Mouse (Mus musculus): ENCODE measurements around the gene Acin1. TPM values are rescaled to one million over a fixed set of nuclear protein-coding genes. Genes with fewer than 3 reads are reported as not detected.
A peak's percentile ranks its signal among the peaks of the same experiment; 100 is the strongest.

Gene Acin1
- total and polyA plus RNA-seq, 2 experiments from 2014 or later, result 56.0 to 69.7 TPM

GRCm38 (mm10) chr14:54720041-54720440, 33.3 kb upstream of the Acin1 start:
- no peak overlapping the region for H3K27ac ChIP-seq (ENCODE audit: low read depth)
- DNase-seq (ENCODE audit: low spot score) (no peak), ATAC-seq (ENCODE audit: insufficient read depth, low read depth) (no peak)
- H3K9ac ChIP-seq (replicated peaks; ENCODE audit: low read depth, low read length), result no peak overlapping the region
- H3K36me3 ChIP-seq (replicated peaks; ENCODE audit: control insufficient read depth, insufficient read depth, low read length), result no peaks in the 10 kb centered on the region
- no peak overlapping the region for H3K4me2 ChIP-seq (ENCODE audit: low read depth, low read length)
- H3K4me1 ChIP-seq (ENCODE audit: control insufficient read depth, insufficient read depth), result no peaks in the 10 kb centered on the region
- 88% methylated on average over 11 of the region's 11 CpGs for WGBS
- TF ChIP-seq EP300 (IDR thresholded peaks at IDR 0.05; ENCODE audit: low read depth) (no peak), CTCF (IDR thresholded peaks at IDR 0.05; ENCODE audit: low read depth) (no peak)
- no peaks in the 10 kb centered on the region for H3K9me3 ChIP-seq (replicated peaks; ENCODE audit: control insufficient read depth, low read length)
- H3K27me3 ChIP-seq (ENCODE audit: control insufficient read depth, insufficient read depth, low read length), result 0 out of 2 replicates have a peak, but pooled peaks cover 3% of the 10 kb centered on the region
- H3K4me3 ChIP-seq (ENCODE audit: low read depth, low read length), result no peak overlapping the region

DNA sequence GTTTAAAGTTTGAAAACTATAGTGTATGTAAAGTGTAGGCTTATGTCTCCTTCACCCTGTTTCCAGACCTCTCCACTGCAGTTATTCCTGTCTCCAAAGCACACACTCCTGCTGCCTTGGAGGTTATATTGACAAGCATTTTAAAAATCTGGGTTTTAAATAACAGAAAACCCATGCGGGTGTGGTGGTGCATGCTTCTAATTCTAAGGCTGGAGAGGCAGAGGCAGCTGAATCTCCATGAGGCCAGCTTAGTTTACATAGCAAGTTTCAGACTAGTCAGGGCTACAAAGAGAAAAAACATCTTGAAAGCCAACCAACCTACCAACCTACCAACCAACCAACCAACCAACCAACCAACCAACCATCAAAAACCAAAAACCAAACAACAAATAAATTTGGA, 28.7 kb upstream of the Acin1 start:
- Histone ChIP-seq H3K4me1 (ENCODE audit: control insufficient read depth, insufficient read depth) (no peaks in the 10 kb centered on the region), H3K9me3 (replicated peaks; ENCODE audit: control insufficient read depth, low read length) (no peaks in the 10 kb centered on the region), H3K36me3 (replicated peaks; ENCODE audit: control insufficient read depth, insufficient read depth, low read length) (no peaks in the 10 kb centered on the region), H3K27me3 (ENCODE audit: control insufficient read depth, insufficient read depth, low read length) (0 out of 2 replicates have a peak, but pooled peaks cover 3% of the 10 kb centered on the region), H3K4me3 (ENCODE audit: low read depth, low read length) (no peak overlapping the region), H3K27ac (ENCODE audit: low read depth) (no peak overlapping the region), H3K9ac (replicated peaks; ENCODE audit: low read depth, low read length) (no peak overlapping the region), H3K4me2 (ENCODE audit: low read depth, low read length) (no peak overlapping the region)
- ATAC-seq (ENCODE audit: insufficient read depth, low read depth) (no peak), DNase-seq (ENCODE audit: low spot score) (no peak)
- TF ChIP-seq EP300 (IDR thresholded peaks at IDR 0.05; ENCODE audit: low read depth) (no peak), CTCF (IDR thresholded peaks at IDR 0.05; ENCODE audit: low read depth) (no peak)
- WGBS, result 59% methylated on average over 1 of the region's 1 CpGs

GRCm38 (mm10) chr14:54714617-54715081, 27.9 kb upstream of the Acin1 start:
- peak overlapping the region; percentile 69 for H3K4me2 ChIP-seq (ENCODE audit: low read depth, low read length)
- H3K27ac ChIP-seq (ENCODE audit: low read depth), result no peak overlapping the region
- no peak overlapping the region for H3K9ac ChIP-seq (replicated peaks; ENCODE audit: low read depth, low read length)
- no peak for ATAC-seq (ENCODE audit: insufficient read depth, low read depth)
- TF ChIP-seq EP300 (IDR thresholded peaks at IDR 0.05; ENCODE audit: low read depth) (no peak), CTCF (IDR thresholded peaks at IDR 0.05; ENCODE audit: low read depth) (no peak)
- H3K4me1 ChIP-seq (ENCODE audit: control insufficient read depth, insufficient read depth), result no peaks in the 10 kb centered on the region
- peak overlapping the region; percentile 38 for H3K4me3 ChIP-seq (ENCODE audit: low read depth, low read length)
- H3K36me3 ChIP-seq (replicated peaks; ENCODE audit: control insufficient read depth, insufficient read depth, low read length), result no peaks in the 10 kb centered on the region
- no peaks in the 10 kb centered on the region for H3K9me3 ChIP-seq (replicated peaks; ENCODE audit: control insufficient read depth, low read length)
- 0 out of 2 replicates have a peak, but pooled peaks cover 3% of the 10 kb centered on the region for H3K27me3 ChIP-seq (ENCODE audit: control insufficient read depth, insufficient read depth, low read length)
- no peak for DNase-seq (ENCODE audit: low spot score)
- 1% methylated on average over 15 of the region's 15 CpGs for WGBS

DNA sequence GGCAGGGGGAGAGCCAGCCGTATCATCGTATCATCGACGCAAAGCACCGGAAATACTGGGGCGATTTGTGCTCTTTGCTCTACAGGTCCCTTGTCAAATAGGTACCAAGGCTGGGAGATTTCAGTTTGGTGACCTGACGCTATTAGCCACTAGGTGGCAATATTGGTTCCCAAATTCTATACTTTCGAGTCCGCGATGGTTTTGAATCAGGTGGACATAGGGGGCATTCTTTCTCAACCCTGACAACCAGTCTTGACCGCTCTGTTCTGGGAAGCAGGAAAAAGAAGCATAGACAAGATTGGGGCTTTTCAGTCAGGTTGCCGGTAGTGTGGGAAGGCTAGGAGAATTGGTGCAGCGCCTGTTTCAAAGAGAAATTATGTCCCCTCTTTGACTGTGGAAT, 27.4 kb upstream of the Acin1 start:
- Histone ChIP-seq H3K27me3 (ENCODE audit: control insufficient read depth, insufficient read depth, low read length) (0 out of 2 replicates have a peak, but pooled peaks cover 3% of the 10 kb centered on the region), H3K9me3 (replicated peaks; ENCODE audit: control insufficient read depth, low read length) (no peaks in the 10 kb centered on the region), H3K9ac (replicated peaks; ENCODE audit: low read depth, low read length) (no peak overlapping the region), H3K36me3 (replicated peaks; ENCODE audit: control insufficient read depth, insufficient read depth, low read length) (no peaks in the 10 kb centered on the region), H3K4me3 (ENCODE audit: low read depth, low read length) (peak overlapping the region; percentile 38), H3K4me1 (ENCODE audit: control insufficient read depth, insufficient read depth) (no peaks in the 10 kb centered on the region), H3K27ac (ENCODE audit: low read depth) (no peak overlapping the region), H3K4me2 (ENCODE audit: low read depth, low read length) (peak overlapping the region; percentile 69)
- 1% methylated on average over 13 of the region's 13 CpGs for WGBS
- DNase-seq (ENCODE audit: low spot score) (peak; percentile 80), ATAC-seq (ENCODE audit: insufficient read depth, low read depth) (peak; percentile 39)
- TF ChIP-seq CTCF (IDR thresholded peaks at IDR 0.05; ENCODE audit: low read depth) (peak; percentile 87), EP300 (IDR thresholded peaks at IDR 0.05; ENCODE audit: low read depth) (no peak)

DNA sequence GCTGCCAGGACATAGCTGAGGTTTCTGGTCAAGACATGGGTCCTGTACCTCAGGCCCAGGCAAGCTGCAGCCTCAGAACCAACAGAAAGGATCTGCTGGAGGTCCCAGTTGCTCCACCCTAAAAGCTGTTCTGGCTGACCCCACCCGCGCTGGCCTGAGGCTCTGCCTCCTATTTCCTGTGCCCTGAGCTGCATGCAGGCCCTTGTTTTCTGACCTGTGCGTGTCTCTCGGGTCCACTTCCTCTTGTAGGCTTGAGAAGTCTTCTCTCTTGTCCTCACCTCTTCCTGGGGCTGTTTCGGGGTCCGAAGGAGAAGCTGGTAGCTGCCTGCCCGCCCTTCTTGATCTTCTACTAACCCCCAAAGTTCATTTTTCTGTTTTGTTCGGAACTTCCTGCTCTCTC, 26.1 kb upstream of the Acin1 start:
- WGBS, result 69% methylated on average over 8 of the region's 8 CpGs
- no peak for ATAC-seq (ENCODE audit: insufficient read depth, low read depth)
- Histone ChIP-seq H3K9ac (replicated peaks; ENCODE audit: low read depth, low read length) (no peak overlapping the region), H3K27me3 (ENCODE audit: control insufficient read depth, insufficient read depth, low read length) (0 out of 2 replicates have a peak, but pooled peaks cover 3% of the 10 kb centered on the region), H3K4me1 (ENCODE audit: control insufficient read depth, insufficient read depth) (no peaks in the 10 kb centered on the region), H3K4me3 (ENCODE audit: low read depth, low read length) (no peak overlapping the region), H3K27ac (ENCODE audit: low read depth) (no peak overlapping the region), H3K36me3 (replicated peaks; ENCODE audit: control insufficient read depth, insufficient read depth, low read length) (no peaks in the 10 kb centered on the region), H3K4me2 (ENCODE audit: low read depth, low read length) (no peak overlapping the region), H3K9me3 (replicated peaks; ENCODE audit: control insufficient read depth, low read length) (no peaks in the 10 kb centered on the region)
- no peak for TF ChIP-seq CTCF (IDR thresholded peaks at IDR 0.05; ENCODE audit: low read depth)
- no peak for TF ChIP-seq EP300 (IDR thresholded peaks at IDR 0.05; ENCODE audit: low read depth)
- no peak for DNase-seq (ENCODE audit: low spot score)

DNA sequence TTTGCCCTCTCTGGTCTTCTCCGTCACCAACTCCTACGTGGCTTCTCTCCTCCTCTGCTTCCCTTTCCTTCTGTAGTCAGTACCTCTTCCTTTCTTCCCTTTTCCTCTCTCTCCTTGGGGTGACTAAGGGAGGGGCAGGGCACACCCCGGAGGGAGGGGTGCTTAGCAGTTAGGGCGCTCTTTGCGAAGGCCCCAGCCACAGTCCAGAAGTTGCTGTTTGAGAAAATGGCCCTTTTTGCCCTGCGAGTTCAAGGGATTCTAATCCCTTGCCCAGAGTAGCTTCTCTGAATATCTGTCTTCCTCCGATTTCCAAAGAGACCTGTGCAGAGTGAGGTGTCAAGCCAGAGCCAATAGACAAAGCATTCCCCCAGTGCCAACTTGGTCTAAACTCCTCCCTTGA, 25.3 kb upstream of the Acin1 start, which contains the start of gene Cebpe:
Gene Cebpe (minus strand): TSS at position 101 of the 400 bp plus-strand sequence.
- H3K9me3 ChIP-seq (replicated peaks; ENCODE audit: control insufficient read depth, low read length), result no peaks in the 10 kb centered on the region
- WGBS, result 82% methylated on average over 7 of the region's 7 CpGs
- 0 out of 2 replicates have a peak, but pooled peaks cover 3% of the 10 kb centered on the region for H3K27me3 ChIP-seq (ENCODE audit: control insufficient read depth, insufficient read depth, low read length)
- DNase-seq (ENCODE audit: low spot score) (no peak), ATAC-seq (ENCODE audit: insufficient read depth, low read depth) (no peak)
- H3K9ac ChIP-seq (replicated peaks; ENCODE audit: low read depth, low read length), result no peak within 1 kb of the TSS
- TF ChIP-seq EP300 (IDR thresholded peaks at IDR 0.05; ENCODE audit: low read depth) (no peak), CTCF (IDR thresholded peaks at IDR 0.05; ENCODE audit: low read depth) (no peak)
- no peak within 1 kb of the TSS for H3K27ac ChIP-seq (ENCODE audit: low read depth)
- no peak within 1 kb of the TSS for H3K4me3 ChIP-seq (ENCODE audit: low read depth, low read length)
- H3K4me1 ChIP-seq (ENCODE audit: control insufficient read depth, insufficient read depth), result no peaks in the 10 kb centered on the region; the same call in 1 of the 2 replicates
- no peak within 1 kb of the TSS for H3K4me2 ChIP-seq (ENCODE audit: low read depth, low read length)
- H3K36me3 ChIP-seq (replicated peaks; ENCODE audit: control insufficient read depth, insufficient read depth, low read length), result no peaks in the 10 kb centered on the region

Data from heart, postnatal 0 days (tissue).